Mouse (Mus musculus) kidney, adult 11 months (tissue): ENCODE data around the gene Sncb.

Source experiments
- DNase-seq: peaks from one replicate; pipeline ENCODE4 v3.0.0; 2022

Sncb gene

GRCm38 (mm10) chr13:54766192-54766768, at the start of gene Sncb:
Sncb (minus strand) TSS chr13:54766595.
- DNase-seq, result no peak

- DNase-seq, result no peak
Measured at GRCm38 (mm10) chr13:54813381-54813780, 47.0 kb upstream of the Sncb start.

GRCm38 (mm10) chr13:54811476-54811875, 45.1 kb upstream of the Sncb start:
- no peak for DNase-seq

GRCm38 (mm10) chr13:54808067-54808466, 41.7 kb upstream of the Sncb start:
- no peak for DNase-seq

- no peak for DNase-seq
Measured at GRCm38 (mm10) chr13:54806434-54806976, 40.1 kb upstream of the Sncb start.

- no peak for DNase-seq
Measured at GRCm38 (mm10) chr13:54805134-54805838, 38.9 kb upstream of the Sncb start.

GRCm38 (mm10) chr13:54803010-54803409, 36.6 kb upstream of the Sncb start:
- no peak for DNase-seq

- no peak for DNase-seq
Measured at GRCm38 (mm10) chr13:54800206-54800605, 33.8 kb upstream of the Sncb start.

- peak; percentile 33 for DNase-seq
Measured at GRCm38 (mm10) chr13:54799701-54800100, 33.3 kb upstream of the Sncb start.

- no peak for DNase-seq
Measured at GRCm38 (mm10) chr13:54798740-54799139, 32.3 kb upstream of the Sncb start.

- DNase-seq, result no peak
Measured at GRCm38 (mm10) chr13:54797861-54798643, 31.7 kb upstream of the Sncb start.

GRCm38 (mm10) chr13:54797356-54797755, 31.0 kb upstream of the Sncb start:
- no peak for DNase-seq

GRCm38 (mm10) chr13:54794843-54795242, 28.4 kb upstream of the Sncb start:
- DNase-seq, result no peak

GRCm38 (mm10) chr13:54794002-54794577, 27.7 kb upstream of the Sncb start:
- DNase-seq, result no peak

- DNase-seq, result no peak
Measured at GRCm38 (mm10) chr13:54792259-54793230, 26.1 kb upstream of the Sncb start.

GRCm38 (mm10) chr13:54789561-54790397, 23.4 kb upstream of the Sncb start:
- DNase-seq, result peak; percentile 35

GRCm38 (mm10) chr13:54788740-54789560, 22.6 kb upstream of the Sncb start, which contains the start of gene Tspan17:
Tspan17 (plus strand) TSS chr13:54789377.
- DNase-seq, result peak; percentile 98

GRCm38 (mm10) chr13:54787591-54787990, 21.2 kb upstream of the Sncb start:
- DNase-seq, result peak; percentile 59

- no peak for DNase-seq
Measured at GRCm38 (mm10) chr13:54783698-54784097, 17.3 kb upstream of the Sncb start, which contains the start of gene Eif4e1b. Eif4e1b (plus strand) TSS chr13:54783998.

- no peak for DNase-seq
Measured at GRCm38 (mm10) chr13:54783235-54783634, 16.8 kb upstream of the Sncb start.
